Mouse (Mus musculus): Measurements from ENCODE around the gene Adamts18. TPM values are rescaled to one million over a fixed set of nuclear protein-coding genes. Genes with fewer than 3 reads are reported as not detected.

Gene Adamts18
- polyA plus RNA-seq, 2 experiments, result 2.7 to 3.1 TPM

DNA sequence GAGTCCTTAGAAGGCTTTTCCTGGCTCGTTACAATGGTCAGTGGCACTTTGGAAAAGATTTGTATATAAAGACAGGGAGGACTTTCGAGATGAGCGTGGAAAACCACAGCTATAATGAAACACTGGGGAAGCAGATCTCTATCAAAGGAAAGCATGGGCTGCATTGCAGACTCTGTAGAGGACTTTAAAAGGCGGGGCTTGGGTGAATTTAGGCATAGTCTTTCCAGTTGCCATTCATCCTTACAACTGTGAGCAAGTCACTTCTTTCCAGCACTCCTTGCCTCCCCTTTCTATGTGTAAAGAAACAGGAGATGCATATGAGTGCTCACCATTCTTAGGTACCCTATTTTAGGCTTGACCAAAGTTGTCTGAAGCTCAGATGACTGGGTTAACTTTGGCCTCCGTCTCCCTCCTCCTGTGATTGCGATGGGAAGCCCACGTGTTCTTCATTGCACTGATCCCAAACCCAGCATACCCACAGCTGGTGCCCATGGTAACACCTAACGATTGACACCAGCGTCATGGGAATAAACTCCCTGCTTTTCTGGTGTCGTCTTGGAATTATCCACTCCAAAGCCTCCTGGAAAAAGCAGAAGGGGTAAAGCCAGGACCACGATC is 191.7 kb downstream of the Adamts18 start:
- ATAC-seq (ENCODE audit: low FRiP score, low read depth), result no peak
- H3K4me3 ChIP-seq (replicated peaks; ENCODE audit: low read length), result no peak overlapping the region
- H3K9me3 ChIP-seq (ENCODE audit: control insufficient read depth, low read length), result no peaks in the 10 kb centered on the region
- no peak overlapping the region for H3K27ac ChIP-seq (replicated peaks; ENCODE audit: low read depth, low read length)
- no peaks in the 10 kb centered on the region for H3K36me3 ChIP-seq (ENCODE audit: control insufficient read depth, insufficient read depth, low read length)
- WGBS, result 74% methylated on average over 11 of the region's 11 CpGs
- H3K4me1 ChIP-seq (ENCODE audit: control insufficient read depth, insufficient read depth, low read length), result no peaks in the 10 kb centered on the region
- no peak overlapping the region for H3K4me2 ChIP-seq (replicated peaks; ENCODE audit: low read depth, low read length, severe bottlenecking)
- no peak for TF ChIP-seq POLR2A (IDR thresholded peaks at IDR 0.05; ENCODE audit: borderline replicate concordance, extremely low read depth, insufficient read depth, insufficient read length)
- H3K9ac ChIP-seq (ENCODE audit: low read depth, low read length, severe bottlenecking), result no peak overlapping the region
- no peaks in the 10 kb centered on the region for H3K27me3 ChIP-seq (ENCODE audit: control insufficient read depth, insufficient read depth, low read length)
- no peak for DNase-seq (ENCODE audit: low spot score)

DNA sequence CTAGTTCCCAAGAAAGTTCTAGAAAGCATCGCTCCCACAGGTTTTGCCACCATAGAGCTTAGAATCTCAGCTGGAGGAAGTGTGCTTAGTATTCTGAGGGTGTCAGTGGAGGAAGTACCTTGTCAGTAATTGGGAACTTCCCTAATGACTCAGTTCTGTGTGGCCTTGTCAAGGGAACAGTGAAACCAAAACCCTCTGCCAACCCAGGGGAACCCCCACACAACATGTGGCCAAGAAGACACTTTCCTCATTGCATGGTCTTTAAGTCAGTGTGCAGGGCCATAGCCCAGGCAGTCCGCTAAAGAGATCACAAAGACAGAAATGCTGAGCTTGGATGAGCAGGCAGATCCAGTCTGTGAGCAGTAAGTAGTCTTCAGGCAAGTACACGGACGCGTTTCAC is 192.4 kb downstream of the Adamts18 start:
- no peak overlapping the region for H3K9ac ChIP-seq (ENCODE audit: low read depth, low read length, severe bottlenecking)
- TF ChIP-seq POLR2A (IDR thresholded peaks at IDR 0.05; ENCODE audit: borderline replicate concordance, extremely low read depth, insufficient read depth, insufficient read length), result no peak
- WGBS, result 90% methylated on average over 5 of the region's 5 CpGs
- H3K27me3 ChIP-seq (ENCODE audit: control insufficient read depth, insufficient read depth, low read length), result no peaks in the 10 kb centered on the region
- H3K4me3 ChIP-seq (replicated peaks; ENCODE audit: low read length), result no peak overlapping the region
- no peak overlapping the region for H3K4me2 ChIP-seq (replicated peaks; ENCODE audit: low read depth, low read length, severe bottlenecking)
- H3K9me3 ChIP-seq (ENCODE audit: control insufficient read depth, low read length), result no peaks in the 10 kb centered on the region
- DNase-seq (ENCODE audit: low spot score), result no peak
- ATAC-seq (ENCODE audit: low FRiP score, low read depth), result no peak
- H3K36me3 ChIP-seq (ENCODE audit: control insufficient read depth, insufficient read depth, low read length), result no peaks in the 10 kb centered on the region
- no peaks in the 10 kb centered on the region for H3K4me1 ChIP-seq (ENCODE audit: control insufficient read depth, insufficient read depth, low read length)
- H3K27ac ChIP-seq (replicated peaks; ENCODE audit: low read depth, low read length), result no peak overlapping the region

DNA sequence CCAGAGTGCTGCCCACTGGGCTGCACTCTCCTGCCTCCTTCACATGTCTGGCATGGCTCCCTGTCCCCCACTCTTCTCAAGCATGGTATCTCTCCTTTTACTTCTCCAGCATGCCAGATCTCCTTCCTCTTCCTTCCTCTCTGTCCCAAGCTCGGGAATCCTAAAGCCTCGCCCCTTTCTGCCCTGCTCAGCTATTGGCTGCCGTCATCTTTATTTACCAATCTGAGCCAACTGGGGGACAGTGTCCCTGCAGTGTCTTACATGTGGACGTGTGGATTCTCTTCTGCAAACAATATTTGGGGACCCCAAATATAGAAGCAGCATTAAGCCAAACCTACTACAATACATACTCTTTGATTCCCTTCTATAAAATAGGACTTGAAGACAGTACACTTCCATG is 195.4 kb downstream of the Adamts18 start:
- Histone ChIP-seq H3K4me2 (replicated peaks; ENCODE audit: low read depth, low read length, severe bottlenecking) (no peak overlapping the region), H3K36me3 (ENCODE audit: control insufficient read depth, insufficient read depth, low read length) (no peaks in the 10 kb centered on the region), H3K4me3 (replicated peaks; ENCODE audit: low read length) (no peak overlapping the region), H3K4me1 (ENCODE audit: control insufficient read depth, insufficient read depth, low read length) (no peaks in the 10 kb centered on the region), H3K9ac (ENCODE audit: low read depth, low read length, severe bottlenecking) (no peak overlapping the region), H3K9me3 (ENCODE audit: control insufficient read depth, low read length) (no peaks in the 10 kb centered on the region), H3K27ac (replicated peaks; ENCODE audit: low read depth, low read length) (no peak overlapping the region), H3K27me3 (ENCODE audit: control insufficient read depth, insufficient read depth, low read length) (no peaks in the 10 kb centered on the region)
- ATAC-seq (ENCODE audit: low FRiP score, low read depth), result no peak
- no peak for TF ChIP-seq POLR2A (IDR thresholded peaks at IDR 0.05; ENCODE audit: borderline replicate concordance, extremely low read depth, insufficient read depth, insufficient read length)
- no peak for DNase-seq (ENCODE audit: low spot score)
- WGBS, result 58% methylated on average over 4 of the region's 4 CpGs

DNA sequence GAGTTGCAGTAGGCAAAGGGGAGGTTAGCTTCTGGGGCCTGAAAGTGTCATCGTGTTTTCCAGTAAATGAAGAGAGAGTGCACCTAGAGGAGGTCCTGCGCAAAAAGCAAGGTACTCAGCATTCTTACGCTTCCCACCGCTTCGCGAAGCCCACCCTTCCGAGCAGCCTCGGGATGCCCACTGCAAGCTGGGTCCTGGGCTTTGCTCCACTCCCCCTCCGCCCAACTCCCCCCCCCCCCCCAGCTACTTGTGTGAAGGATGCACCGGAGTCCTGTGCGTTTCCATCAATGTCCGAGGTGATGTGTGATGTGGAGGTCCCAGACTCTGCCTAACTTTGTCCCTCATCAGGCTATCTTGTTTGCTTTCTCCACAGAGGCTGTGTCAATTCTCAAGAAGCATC is 196.1 kb downstream of the Adamts18 start:
- Histone ChIP-seq H3K4me3 (replicated peaks; ENCODE audit: low read length) (no peak overlapping the region), H3K27me3 (ENCODE audit: control insufficient read depth, insufficient read depth, low read length) (no peaks in the 10 kb centered on the region), H3K9me3 (ENCODE audit: control insufficient read depth, low read length) (no peaks in the 10 kb centered on the region), H3K4me2 (replicated peaks; ENCODE audit: low read depth, low read length, severe bottlenecking) (no peak overlapping the region), H3K27ac (replicated peaks; ENCODE audit: low read depth, low read length) (no peak overlapping the region), H3K36me3 (ENCODE audit: control insufficient read depth, insufficient read depth, low read length) (no peaks in the 10 kb centered on the region), H3K9ac (ENCODE audit: low read depth, low read length, severe bottlenecking) (no peak overlapping the region), H3K4me1 (ENCODE audit: control insufficient read depth, insufficient read depth, low read length) (no peaks in the 10 kb centered on the region)
- TF ChIP-seq POLR2A (IDR thresholded peaks at IDR 0.05; ENCODE audit: borderline replicate concordance, extremely low read depth, insufficient read depth, insufficient read length), result no peak
- DNase-seq (ENCODE audit: low spot score) (no peak), ATAC-seq (ENCODE audit: low FRiP score, low read depth) (no peak)
- 88% methylated on average over 12 of the region's 12 CpGs for WGBS

Other genes starting within 250 kb of the Adamts18 start
- 5.4 and 6.2 TPM in 2 replicates for gene Mon1b, start 213.2 kb downstream of the Adamts18 start, polyA plus RNA-seq (2012; rRNA removed)
- gene Mon1b, start 213.2 kb downstream of the Adamts18 start, polyA plus RNA-seq (2014; fragmentation: Nextera tagmentation; extraction: Ambion mirVana), result 6.4 and 7.8 TPM in 2 replicates
- 0.26 TPM in 1 of 2 replicates, not detected in the other for gene Syce1l, start 205.5 kb downstream of the Adamts18 start, polyA plus RNA-seq (2012; rRNA removed)
- gene Syce1l, start 205.5 kb downstream of the Adamts18 start, polyA plus RNA-seq (2014; fragmentation: Nextera tagmentation; extraction: Ambion mirVana), result not detected in 2 replicates